Mouse (Mus musculus): Measurements from ENCODE around the gene Oaf.

DNA sequence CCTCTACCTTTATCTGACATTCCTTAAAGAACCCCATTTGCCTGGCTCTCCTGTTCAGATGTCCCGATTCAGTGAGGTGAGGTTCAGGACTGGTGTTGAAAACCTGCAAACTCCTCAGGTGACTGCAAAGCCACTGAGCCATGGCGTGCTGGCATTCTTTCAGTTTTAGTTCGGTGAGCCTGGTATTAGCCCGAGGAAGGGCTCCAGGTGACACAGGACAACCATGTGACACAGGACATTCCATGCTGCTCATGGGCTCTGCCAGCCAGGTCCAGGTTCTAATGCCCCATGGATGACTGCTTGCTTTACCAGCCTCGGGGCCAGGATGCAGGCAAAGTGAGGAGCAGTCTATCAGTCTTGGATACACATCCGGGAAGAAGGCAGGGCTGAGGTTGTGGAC, 4.4 kb downstream of the Oaf start:
- TF ChIP-seq USF1 (IDR thresholded peaks at IDR 0.05; ENCODE audit: low read depth, low read length) = no peak
- no peak for TF ChIP-seq CTCF (IDR thresholded peaks at IDR 0.05 in 2 of 3, conservative IDR thresholded peaks at IDR 0.05 in 1 of 3; ENCODE audit: control insufficient read depth in 1 of 3, insufficient read depth in 1 of 3, low read depth in 2 of 3, low read length in 3 of 3, poor library complexity in 1 of 3, severe bottlenecking in 1 of 3)
- TF ChIP-seq POLR2A (IDR thresholded peaks at IDR 0.05; ENCODE audit: control insufficient read depth in 1 of 2, insufficient read depth in 1 of 2, low read depth in 1 of 2, low read length in 2 of 2, poor library complexity in 1 of 2) = no peak
- no peak for TF ChIP-seq CHD2 (IDR thresholded peaks at IDR 0.05; ENCODE audit: low read length)
- no peak for TF ChIP-seq SMC3 (IDR thresholded peaks at IDR 0.05; ENCODE audit: low read depth, low read length)
- no peak for TF ChIP-seq MAX (IDR thresholded peaks at IDR 0.05; ENCODE audit: low read length)
- no peak for TF ChIP-seq HCFC1 (IDR thresholded peaks at IDR 0.05; ENCODE audit: low read depth, low read length)
- no peak for TF ChIP-seq EP300 (IDR thresholded peaks at IDR 0.05; ENCODE audit: low read depth in 1 of 2, low read length in 2 of 2)
- TF ChIP-seq POLR2AphosphoS2 (IDR thresholded peaks at IDR 0.05; ENCODE audit: low read length) = no peak

Measured in MEL (cell line).